Mouse (Mus musculus) lung, embryonic 14.5 days (tissue): ENCODE measurements at regions not wholly inside any gene's neighbourhood (a gene's known extent, or its start where the extent isn't known, plus 50 kb on each side); places are given as distances from the start of the nearest gene placed in this dataset.

ENCODE experiments used
- ATAC-seq: fragments of 200-750 bp; cut with Nextera tagmentation; 2 replicates; pipeline ENCODE4 v1.8.0; 2017; ENCODE audit warnings: mild to moderate bottlenecking, moderate TSS enrichment, moderate library complexity; ENCODE audit not compliant: insufficient read depth
- DNase-seq: peaks from one replicate; pipeline ENCODE4 v3.0.0-alpha.2; 2015
- H3K27ac ChIP-seq: fragments of 300-500 bp; sonication (generic); 2 replicates; pipeline ENCODE4 v1.5.1; 2014; ENCODE audit warnings: low read depth, mild to moderate bottlenecking, moderate library complexity
- H3K27me3 ChIP-seq: fragments of 300-500 bp; sonication (generic); 2 replicates; pipeline ENCODE4 v1.6.1; 2014; ENCODE audit warnings: low read length, control low read depth; ENCODE audit not compliant: insufficient read depth
- H3K36me3 ChIP-seq: fragments of 300-500 bp; sonication (generic); 2 replicates; pipeline ENCODE4 v1.6.1; 2014; ENCODE audit warnings: control low read depth; ENCODE audit not compliant: insufficient read depth
- H3K4me1 ChIP-seq: fragments of 300-500 bp; sonication (generic); 2 replicates; pipeline ENCODE4 v1.6.1; 2014; ENCODE audit warnings: antibody characterized with exemption, control low read depth; ENCODE audit not compliant: insufficient read depth
- H3K4me2 ChIP-seq: fragments of 300-500 bp; sonication (generic); 2 replicates; pipeline ENCODE4 v1.6.1; 2014; ENCODE audit warnings: mild to moderate bottlenecking
- H3K4me3 ChIP-seq: fragments of 300-500 bp; sonication (generic); 2 replicates; pipeline ENCODE4 v1.5.1; 2014; ENCODE audit warnings: low read depth, low read length
- H3K9ac ChIP-seq: fragments of 300-500 bp; sonication (generic); 2 replicates; pipeline ENCODE4 v1.6.1; 2014
- H3K9me3 ChIP-seq: fragments of 300-500 bp; sonication (generic); 2 replicates; pipeline ENCODE4 v1.6.1; 2016; ENCODE audit warnings: low read depth, low read length, control low read depth
- CTCF ChIP-seq: IDR thresholded peaks from 2 replicates; pipeline ENCODE4 v1.5.1; 2016; ENCODE audit warnings: antibody characterized with exemption, low read depth
- WGBS: fragments of 180-500 bp; shearing (Covaris S2); extraction: QIAGEN DNeasy Blood & Tissue Kit; methylation state at CpG from one replicate; pipeline ENCODE4 v1.1.7; 2014; 5-methylcytosine and 5-hydroxymethylcytosine counted together

GRCm38 (mm10) chr3:143988991-143989390 is 216.0 kb downstream of the Lmo4 start:
- no peaks in the 10 kb centered on the region for H3K9me3 ChIP-seq
- no peak for DNase-seq
- WGBS, result 86% methylated on average over 4 of the region's 4 CpGs

DNA sequence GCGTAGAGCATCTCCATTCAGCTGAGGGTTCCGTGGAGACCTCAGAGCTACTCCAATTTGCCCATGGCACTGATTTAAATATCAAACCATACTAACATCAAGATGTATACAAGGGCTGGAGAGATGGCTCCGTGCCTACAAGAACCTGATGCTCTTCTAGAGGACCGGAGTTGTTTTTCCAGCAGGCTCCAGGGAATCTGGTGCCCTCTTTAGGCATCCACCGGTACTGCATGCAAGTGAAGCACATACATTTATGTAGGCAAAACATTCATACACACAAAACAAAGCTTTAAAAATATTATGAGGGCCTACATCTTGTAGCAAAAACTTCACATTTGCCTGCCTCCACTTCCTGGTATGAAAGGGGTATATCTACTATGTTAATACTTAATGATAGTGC is 217.0 kb downstream of the Lmo4 start:
- TF ChIP-seq CTCF, result peak; percentile 43; the same call in 1 of the 2 replicates
- no peak for ATAC-seq
- 94% methylated on average over 5 of the region's 5 CpGs for WGBS
- Histone ChIP-seq H3K4me3 (no peak overlapping the region), H3K9ac (no peak overlapping the region), H3K27ac (no peak overlapping the region), H3K36me3 (no peaks in the 10 kb centered on the region), H3K27me3 (no peaks in the 10 kb centered on the region), H3K4me1 (no peaks in the 10 kb centered on the region), H3K4me2 (no peak overlapping the region), H3K9me3 (no peaks in the 10 kb centered on the region)
- DNase-seq, result no peak

More at GRCm38 (mm10) chr3:143988991-143989390, 216.0 kb downstream of the Lmo4 start:
- Histone ChIP-seq H3K4me1 (no peaks in the 10 kb centered on the region), H3K4me3 (no peak overlapping the region), H3K36me3 (no peaks in the 10 kb centered on the region), H3K27ac (no peak overlapping the region), H3K9ac (no peak overlapping the region), H3K4me2 (no peak overlapping the region), H3K27me3 (no peaks in the 10 kb centered on the region)
- no peak for ATAC-seq
- TF ChIP-seq CTCF, result no peak

- Histone ChIP-seq H3K9me3 (no peaks in the 10 kb centered on the region), H3K9ac (no peak overlapping the region), H3K27ac (no peak overlapping the region), H3K4me2 (no peak overlapping the region), H3K27me3 (no peaks in the 10 kb centered on the region), H3K4me1 (no peaks in the 10 kb centered on the region), H3K36me3 (no peaks in the 10 kb centered on the region), H3K4me3 (no peak overlapping the region)
- no peak for TF ChIP-seq CTCF
- ATAC-seq (no peak), DNase-seq (no peak)
- 92% methylated on average over 2 of the region's 2 CpGs for WGBS
These were observed 218.2 kb downstream of the Lmo4 start for GRCm38 (mm10) chr3:143986798-143987197.

DNA sequence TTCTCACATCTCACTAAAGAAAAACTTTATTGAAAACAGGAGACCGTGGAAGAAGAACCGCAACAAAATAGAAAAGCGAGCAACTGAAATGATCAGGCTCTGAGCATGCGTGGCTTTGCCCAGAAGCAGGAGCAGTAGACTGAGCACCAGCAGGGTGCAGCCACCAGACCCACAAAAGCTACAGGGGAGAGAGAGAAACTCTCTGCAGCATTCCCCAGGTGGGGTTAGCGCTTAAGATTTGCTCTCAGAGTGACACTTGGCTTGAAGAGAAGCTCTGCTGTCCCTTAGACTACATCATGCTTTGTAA is 218.9 kb downstream of the Lmo4 start:
- ATAC-seq, result no peak

DNA sequence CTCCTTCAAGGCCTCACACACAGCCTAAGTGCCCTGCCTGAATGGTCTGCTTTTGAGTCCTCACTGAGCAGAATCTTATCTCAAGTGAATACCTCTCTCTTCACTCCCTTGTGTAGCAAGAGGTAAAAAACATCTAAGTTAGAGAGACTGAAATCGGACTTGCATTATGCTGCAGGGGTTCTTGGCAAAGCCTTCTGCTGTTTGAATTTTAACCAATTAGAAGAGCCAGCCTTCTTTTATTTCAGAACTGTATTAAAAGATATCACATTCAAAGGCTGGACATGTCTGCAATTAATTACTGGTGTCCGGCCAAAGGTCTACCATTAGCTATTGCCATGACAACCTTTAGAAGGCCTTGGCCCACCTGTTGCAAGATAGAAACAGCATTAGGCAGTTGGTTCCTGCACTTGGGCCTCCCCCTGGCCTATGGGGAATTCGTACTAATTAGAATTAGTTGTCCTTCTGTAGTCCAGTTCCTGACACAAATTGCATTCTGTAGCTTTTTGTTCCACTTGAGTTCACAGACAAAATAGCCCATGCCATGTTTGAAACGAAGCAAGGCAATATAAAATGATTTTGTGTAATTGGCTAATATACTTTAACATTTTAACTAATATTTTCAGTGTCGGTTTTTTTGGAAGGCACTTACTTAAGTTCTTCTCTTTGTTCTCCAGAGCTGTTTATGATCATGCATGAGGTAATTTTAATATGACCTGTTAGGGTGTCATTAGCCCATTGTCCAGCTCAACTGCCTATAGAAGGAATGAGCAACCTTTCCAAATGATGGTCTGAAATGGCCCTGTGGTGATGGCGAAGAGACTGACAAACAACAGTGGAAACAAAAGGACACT is 219.4 kb downstream of the Lmo4 start:
- ATAC-seq, result no peak
- Histone ChIP-seq H3K27ac (no peak overlapping the region), H3K4me1 (no peaks in the 10 kb centered on the region), H3K4me2 (no peak overlapping the region), H3K36me3 (no peaks in the 10 kb centered on the region), H3K4me3 (no peak overlapping the region), H3K27me3 (no peaks in the 10 kb centered on the region), H3K9me3 (no peaks in the 10 kb centered on the region), H3K9ac (no peak overlapping the region)
- WGBS, result 79% methylated on average over 6 of the region's 6 CpGs
- no peak for DNase-seq
- TF ChIP-seq CTCF, result no peak

More for the DNA sequence above, 218.9 kb downstream of the Lmo4 start:
- WGBS, result 76% methylated on average over 5 of the region's 5 CpGs
- no peak for DNase-seq
- H3K9me3 ChIP-seq, result no peaks in the 10 kb centered on the region
- no peak for TF ChIP-seq CTCF
- no peak overlapping the region for H3K4me2 ChIP-seq
- no peaks in the 10 kb centered on the region for H3K4me1 ChIP-seq
- H3K9ac ChIP-seq, result no peak overlapping the region
- H3K27me3 ChIP-seq, result no peaks in the 10 kb centered on the region
- no peaks in the 10 kb centered on the region for H3K36me3 ChIP-seq
- no peak overlapping the region for H3K27ac ChIP-seq
- H3K4me3 ChIP-seq, result no peak overlapping the region

DNA sequence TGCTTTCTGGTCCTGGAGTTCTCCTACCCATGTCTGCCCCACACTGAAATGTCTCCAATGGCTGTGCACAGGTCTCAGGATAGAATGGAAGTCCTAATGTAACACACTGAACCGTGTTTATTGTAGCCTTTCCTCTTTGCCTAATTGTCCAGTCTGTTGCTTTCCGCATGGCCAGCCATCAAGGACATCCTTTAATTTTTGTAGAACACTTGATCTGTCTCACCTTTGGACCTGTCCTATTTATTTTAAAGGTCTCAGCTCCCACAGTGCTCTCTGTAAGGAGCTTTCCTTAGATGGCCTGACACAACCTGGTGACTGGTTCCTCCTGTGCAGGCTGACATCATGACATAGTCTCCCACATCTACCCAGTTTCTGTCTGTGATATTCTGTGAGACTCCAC is 226.3 kb downstream of the Lmo4 start:
- H3K27me3 ChIP-seq, result no peaks in the 10 kb centered on the region
- H3K36me3 ChIP-seq, result no peaks in the 10 kb centered on the region
- H3K9ac ChIP-seq, result no peak overlapping the region
- no peak for TF ChIP-seq CTCF
- H3K4me3 ChIP-seq, result no peak overlapping the region
- 53% methylated on average over 2 of the region's 2 CpGs for WGBS
- H3K27ac ChIP-seq, result no peak overlapping the region
- ATAC-seq (no peak), DNase-seq (no peak)
- H3K9me3 ChIP-seq, result no peaks in the 10 kb centered on the region
- no peak overlapping the region for H3K4me2 ChIP-seq
- H3K4me1 ChIP-seq, result no peaks in the 10 kb centered on the region; the same call in 1 of the 2 replicates

DNA sequence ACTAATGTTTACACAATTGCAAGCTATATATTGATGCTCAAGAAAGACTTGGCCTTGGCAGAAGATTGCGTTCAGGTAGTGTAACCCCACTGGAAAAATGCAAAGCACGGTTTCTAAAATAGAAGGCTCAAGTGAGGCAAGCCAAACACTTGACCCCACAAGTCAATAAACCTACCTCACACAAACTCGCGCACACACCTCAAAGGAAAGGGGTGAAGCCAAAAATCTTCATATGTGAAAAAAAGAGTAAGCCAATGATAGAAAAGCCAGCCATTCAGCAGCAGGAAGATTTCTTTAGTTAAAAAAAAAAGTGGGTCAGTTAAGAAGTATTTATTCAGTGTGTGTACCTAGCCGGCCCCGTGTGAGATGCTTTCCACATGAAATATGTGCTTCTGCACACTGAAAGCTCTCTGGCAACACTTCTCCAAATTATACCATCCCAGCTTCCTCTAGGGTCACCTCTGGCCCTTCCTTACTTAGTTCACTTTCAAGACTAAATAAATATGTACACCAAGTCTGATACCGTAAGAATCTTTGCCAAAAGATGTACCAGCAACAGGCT is 227.1 kb downstream of the Lmo4 start:
- Histone ChIP-seq H3K9me3 (no peaks in the 10 kb centered on the region), H3K4me3 (no peak overlapping the region), H3K4me2 (no peak overlapping the region), H3K27me3 (no peaks in the 10 kb centered on the region), H3K4me1 (no peaks in the 10 kb centered on the region; the same call in 1 of the 2 replicates), H3K36me3 (no peaks in the 10 kb centered on the region), H3K9ac (no peak overlapping the region), H3K27ac (no peak overlapping the region)
- peak; percentile 54 for DNase-seq
- TF ChIP-seq CTCF, result no peak
- 51% methylated on average over 7 of the region's 7 CpGs for WGBS
- peak; percentile 77 for ATAC-seq
